Mouse (Mus musculus) cerebellum, adult 11 months (tissue): ENCODE measurements around the gene Gpc6.
A peak's percentile ranks its signal among the peaks of the same experiment; 100 is the strongest.

Experiments used
- DNase-seq: peaks from one replicate; pipeline ENCODE4 v3.0.0; 2022

Gene Gpc6

GRCm38 (mm10) chr14:117895539-117895912, 970.4 kb downstream of the Gpc6 start:
- no peak for DNase-seq

GRCm38 (mm10) chr14:117904300-117904699, 979.2 kb downstream of the Gpc6 start:
- DNase-seq, result no peak

- no peak for DNase-seq
These were observed 980.6 kb downstream of the Gpc6 start for GRCm38 (mm10) chr14:117905701-117906100.

GRCm38 (mm10) chr14:117906361-117906760, 981.2 kb downstream of the Gpc6 start:
- DNase-seq, result no peak

GRCm38 (mm10) chr14:117908231-117908920, 983.3 kb downstream of the Gpc6 start:
- DNase-seq, result no peak

GRCm38 (mm10) chr14:117909046-117909445, 983.9 kb downstream of the Gpc6 start:
- no peak for DNase-seq

GRCm38 (mm10) chr14:117910323-117910722, 985.2 kb downstream of the Gpc6 start:
- DNase-seq, result no peak

- DNase-seq, result no peak
These were observed 987.6 kb downstream of the Gpc6 start for GRCm38 (mm10) chr14:117912624-117913270.

GRCm38 (mm10) chr14:117916577-117916976, 991.5 kb downstream of the Gpc6 start:
- no peak for DNase-seq

- no peak for DNase-seq
These were observed 993.6 kb downstream of the Gpc6 start for GRCm38 (mm10) chr14:117918724-117919123.

GRCm38 (mm10) chr14:117919612-117920011, 994.5 kb downstream of the Gpc6 start:
- DNase-seq, result no peak

GRCm38 (mm10) chr14:117921393-117922014, 996.4 kb downstream of the Gpc6 start:
- DNase-seq, result no peak

GRCm38 (mm10) chr14:117923667-117924066, 998.6 kb downstream of the Gpc6 start:
- DNase-seq, result no peak

GRCm38 (mm10) chr14:117930105-117930847, 1005.2 kb downstream of the Gpc6 start:
- DNase-seq, result no peak

- no peak for DNase-seq
These were observed 1006.0 kb downstream of the Gpc6 start for GRCm38 (mm10) chr14:117930848-117931816.

GRCm38 (mm10) chr14:117932163-117932851, 1007.2 kb downstream of the Gpc6 start:
- DNase-seq, result no peak

- DNase-seq, result peak; percentile 3
These were observed 1013.4 kb downstream of the Gpc6 start for GRCm38 (mm10) chr14:117938554-117938953.

- no peak for DNase-seq
These were observed 1014.4 kb downstream of the Gpc6 start for GRCm38 (mm10) chr14:117939471-117939870.

- DNase-seq, result no peak
These were observed 1020.9 kb downstream of the Gpc6 start for GRCm38 (mm10) chr14:117945920-117946503.

GRCm38 (mm10) chr14:117951265-117951664, 1026.2 kb downstream of the Gpc6 start:
- no peak for DNase-seq

- DNase-seq, result no peak
These were observed 1026.6 kb downstream of the Gpc6 start for GRCm38 (mm10) chr14:117951686-117952085.
